Comparison of ENCODE assay signal across 8 mouse cellular contexts in genomic region chr16:4683581-4684456, GRCm38 (mm10). TPM values are rescaled to one million over a fixed set of nuclear protein-coding genes. Genes with fewer than 3 reads are reported as not detected.
A peak's percentile ranks its signal among the peaks of the same experiment; 100 is the strongest.
DNase-seq lines count a peak whose midpoint lies in the region; ATAC-seq and TF ChIP-seq lines count a peak whose summit lies in the region.

No protein-coding gene starts in this region.

- H3K36me3 ChIP-seq in embryonic facial prominence, embryonic 15.5 days: peaks cover 16% of the 10 kb centered on the region
- peaks cover 17% of the 10 kb centered on the region for H3K36me3 ChIP-seq in limb, embryonic 14.5 days (ENCODE audit: control insufficient read depth, insufficient read depth, low read length)
- 0 out of 2 replicates have a peak, but pooled peaks cover 6% of the 10 kb centered on the region for H3K36me3 ChIP-seq in midbrain, postnatal 0 days (ENCODE audit: insufficient read depth, low read length)

- peak overlapping the region; percentile 89 for H3K4me2 ChIP-seq in embryonic facial prominence, embryonic 15.5 days (replicated peaks)
- H3K4me2 ChIP-seq in limb, embryonic 14.5 days (replicated peaks; ENCODE audit: low read depth, low read length, severe bottlenecking): peak overlapping the region; percentile 84
- H3K4me2 ChIP-seq in midbrain, postnatal 0 days (ENCODE audit: low read depth, low read length, poor library complexity, severe bottlenecking): peak overlapping the region; percentile 88

- H3K4me3 ChIP-seq in bone marrow, adult 2 months (replicated peaks; ENCODE audit: control insufficient read depth, low read depth, low read length): peak overlapping the region; percentile 69
- peak overlapping the region; percentile 99 for H3K4me3 ChIP-seq in embryonic facial prominence, embryonic 15.5 days (replicated peaks)
- H3K4me3 ChIP-seq in limb, embryonic 14.5 days (replicated peaks; ENCODE audit: low read length): peak overlapping the region; percentile 96
- H3K4me3 ChIP-seq in midbrain, postnatal 0 days (ENCODE audit: low read depth, low read length): peak overlapping the region; percentile 92

- no peaks in the 10 kb centered on the region for H3K9me3 ChIP-seq in embryonic facial prominence, embryonic 15.5 days (replicated peaks)
- H3K9me3 ChIP-seq in limb, embryonic 14.5 days (ENCODE audit: control insufficient read depth, low read length): no peaks in the 10 kb centered on the region
- no peaks in the 10 kb centered on the region for H3K9me3 ChIP-seq in midbrain, postnatal 0 days (ENCODE audit: low read length)

- under 1% methylated on average over 54 of the region's 54 CpGs for WGBS in bone marrow, adult 2 months
- WGBS in embryonic facial prominence, embryonic 15.5 days: under 1% methylated on average over 54 of the region's 54 CpGs
- WGBS in limb, embryonic 14.5 days: under 1% methylated on average over 54 of the region's 54 CpGs
- WGBS in midbrain, postnatal 0 days: under 1% methylated on average over 54 of the region's 54 CpGs

- TF ChIP-seq CTCF in bone marrow, adult 2 months (IDR thresholded peaks at IDR 0.05; ENCODE audit: control insufficient read depth, insufficient read depth, low read length): no peak
- no peak; the same call in 1 of the 2 replicates for TF ChIP-seq CTCF in midbrain, postnatal 0 days (IDR thresholded peaks at IDR 0.05)

- no peaks in the 10 kb centered on the region for H3K27me3 ChIP-seq in embryonic facial prominence, embryonic 15.5 days
- H3K27me3 ChIP-seq in limb, embryonic 14.5 days (ENCODE audit: control insufficient read depth, insufficient read depth, low read length): no peaks in the 10 kb centered on the region
- H3K27me3 ChIP-seq in midbrain, postnatal 0 days (ENCODE audit: insufficient read depth, low read length): no peaks in the 10 kb centered on the region

- peak overlapping the region; percentile 38 for H3K27ac ChIP-seq in bone marrow, adult 2 months (ENCODE audit: control insufficient read depth, insufficient read depth, low read depth, low read length, poor library complexity)
- H3K27ac ChIP-seq in embryonic facial prominence, embryonic 15.5 days (replicated peaks): peak overlapping the region; percentile 95
- peak overlapping the region; percentile 71 for H3K27ac ChIP-seq in limb, embryonic 14.5 days (replicated peaks; ENCODE audit: low read depth, low read length)
- H3K27ac ChIP-seq in midbrain, postnatal 0 days (ENCODE audit: low read depth, low read length): peak overlapping the region; percentile 71

- peak; percentile 88 for ATAC-seq in embryonic facial prominence, embryonic 15.5 days (ENCODE audit: insufficient number of reproducible peaks, low FRiP score, low TSS enrichment, low read depth)
- peak; percentile 88 for ATAC-seq in limb, embryonic 14.5 days (ENCODE audit: low FRiP score, low read depth)
- ATAC-seq in midbrain, postnatal 0 days (ENCODE audit: low FRiP score): peak; percentile 90

- peak; percentile 92; the same call in 1 of the 2 replicates for TF ChIP-seq POLR2A in bone marrow, adult 2 months (IDR thresholded peaks at IDR 0.05; ENCODE audit: borderline replicate concordance, control insufficient read depth, low read depth, low read length)
- TF ChIP-seq POLR2A in limb, embryonic 14.5 days (IDR thresholded peaks at IDR 0.05; ENCODE audit: borderline replicate concordance, extremely low read depth, insufficient read depth, insufficient read length): peak; percentile 89; the same call in 1 of the 2 replicates

- DNase-seq in 416B (ENCODE audit: low read depth): peak; percentile 97
- DNase-seq in heart, adult 8-10 months (ENCODE audit: low spot score): peak; percentile 94
- peak; percentile 95 for DNase-seq in kidney, adult 9 months
- DNase-seq in limb, embryonic 14.5 days (ENCODE audit: low spot score): peak; percentile 95
- DNase-seq in midbrain, postnatal 0 days (ENCODE audit: low spot score): peak; percentile 96
- DNase-seq in spleen, postnatal 14 days (ENCODE audit: low spot score in 2 of 2): peak; percentile 95 to 97

- H3K9ac ChIP-seq in embryonic facial prominence, embryonic 15.5 days: peak overlapping the region; percentile 96
- peak overlapping the region; percentile 79 for H3K9ac ChIP-seq in limb, embryonic 14.5 days (ENCODE audit: low read depth, low read length, severe bottlenecking)
- peak overlapping the region; percentile 91 for H3K9ac ChIP-seq in midbrain, postnatal 0 days (replicated peaks; ENCODE audit: low read length, poor library complexity, severe bottlenecking)

- H3K4me1 ChIP-seq in bone marrow, adult 2 months (ENCODE audit: control insufficient read depth, insufficient read depth, low read length): no peaks in the 10 kb centered on the region; the same call in 1 of the 2 replicates
- peaks cover 23% of the 10 kb centered on the region for H3K4me1 ChIP-seq in embryonic facial prominence, embryonic 15.5 days
- peaks cover 2% of the 10 kb centered on the region for H3K4me1 ChIP-seq in limb, embryonic 14.5 days (ENCODE audit: control insufficient read depth, insufficient read depth, low read length)
- peaks cover 6% of the 10 kb centered on the region for H3K4me1 ChIP-seq in midbrain, postnatal 0 days (ENCODE audit: insufficient read depth, low read length)

RNA-seq across cellular contexts. Expression of gene Coro7, which starts 4.2 kb away (rescaled TPM):
- 48.7 and 102 TPM in 2 replicates for polyA plus RNA-seq in bone marrow, adult 2 months (2011; ENCODE audit: insufficient read depth, insufficient read length, low replicate concordance, missing spikeins)
- 17.2 and 21.4 TPM in 2 replicates for polyA plus RNA-seq in embryonic facial prominence, embryonic 15.5 days (2015; fragmentation: Nextera tagmentation; extraction: Ambion mirVana)
- total RNA-seq in heart, adult 8-10 months (2022): 10 to 100 TPM; 11.3 to 16.1 (median 15.4) TPM
- 40.8 and 51.1 TPM in 2 replicates for polyA plus RNA-seq in limb, embryonic 14.5 days (2012; rRNA removed)
- polyA plus RNA-seq in limb, embryonic 14.5 days (2014; fragmentation: Nextera tagmentation; extraction: Ambion mirVana): 15.0 and 16.0 TPM in 2 replicates
- total RNA-seq in midbrain, postnatal 0 days (2014; rRNA removed): 31.1 and 39.8 TPM in 2 replicates
- polyA plus RNA-seq in midbrain, postnatal 0 days (2015; fragmentation: Nextera tagmentation; extraction: Ambion mirVana): 28.7 and 31.9 TPM in 2 replicates

RNA-seq across cellular contexts. Expression of gene Nmral1, which starts 35.3 kb away (rescaled TPM):
- polyA plus RNA-seq in bone marrow, adult 2 months (2011; ENCODE audit: insufficient read depth, insufficient read length, low replicate concordance, missing spikeins): 27.3 and 32.5 TPM in 2 replicates
- polyA plus RNA-seq in embryonic facial prominence, embryonic 15.5 days (2015; fragmentation: Nextera tagmentation; extraction: Ambion mirVana): 51.3 and 52.5 TPM in 2 replicates
- 1 to 10 TPM; 1.7 to 2.1 (median 2.0) TPM for total RNA-seq in heart, adult 8-10 months (2022)
- 64.3 and 71.5 TPM in 2 replicates for polyA plus RNA-seq in limb, embryonic 14.5 days (2012; rRNA removed)
- polyA plus RNA-seq in limb, embryonic 14.5 days (2014; fragmentation: Nextera tagmentation; extraction: Ambion mirVana): 70.9 and 82.0 TPM in 2 replicates
- total RNA-seq in midbrain, postnatal 0 days (2014; rRNA removed): 27.5 and 33.5 TPM in 2 replicates
- polyA plus RNA-seq in midbrain, postnatal 0 days (2015; fragmentation: Nextera tagmentation; extraction: Ambion mirVana): 37.1 and 41.2 TPM in 2 replicates

RNA-seq across cellular contexts. Expression of gene Hmox2, which starts 42.3 kb away (rescaled TPM):
- 11.3 and 31.1 TPM in 2 replicates for polyA plus RNA-seq in bone marrow, adult 2 months (2011; ENCODE audit: insufficient read depth, insufficient read length, low replicate concordance, missing spikeins)
- polyA plus RNA-seq in embryonic facial prominence, embryonic 15.5 days (2015; fragmentation: Nextera tagmentation; extraction: Ambion mirVana): 100 and 101 TPM in 2 replicates
- total RNA-seq in heart, adult 8-10 months (2022): 10 to 100 TPM; 70.0 to 78.7 (median 75.8) TPM
- polyA plus RNA-seq in limb, embryonic 14.5 days (2012; rRNA removed): 56.0 and 63.1 TPM in 2 replicates
- 96.6 and 106 TPM in 2 replicates for polyA plus RNA-seq in limb, embryonic 14.5 days (2014; fragmentation: Nextera tagmentation; extraction: Ambion mirVana)
- total RNA-seq in midbrain, postnatal 0 days (2014; rRNA removed): 37.9 and 43.2 TPM in 2 replicates
- polyA plus RNA-seq in midbrain, postnatal 0 days (2015; fragmentation: Nextera tagmentation; extraction: Ambion mirVana): 92.7 and 102 TPM in 2 replicates

RNA-seq across cellular contexts. Expression of gene Dnaja3, which starts 44.0 kb away (rescaled TPM):
- polyA plus RNA-seq in bone marrow, adult 2 months (2011; ENCODE audit: insufficient read depth, insufficient read length, low replicate concordance, missing spikeins): 10.6 and 11.7 TPM in 2 replicates
- polyA plus RNA-seq in embryonic facial prominence, embryonic 15.5 days (2015; fragmentation: Nextera tagmentation; extraction: Ambion mirVana): 61.2 and 62.6 TPM in 2 replicates
- 100 to 1,000 TPM; 146 to 154 (median 153) TPM for total RNA-seq in heart, adult 8-10 months (2022)
- 27.0 and 30.2 TPM in 2 replicates for polyA plus RNA-seq in limb, embryonic 14.5 days (2012; rRNA removed)
- polyA plus RNA-seq in limb, embryonic 14.5 days (2014; fragmentation: Nextera tagmentation; extraction: Ambion mirVana): 52.4 and 54.7 TPM in 2 replicates
- 62.1 and 65.5 TPM in 2 replicates for total RNA-seq in midbrain, postnatal 0 days (2014; rRNA removed)
- 54.1 and 57.0 TPM in 2 replicates for polyA plus RNA-seq in midbrain, postnatal 0 days (2015; fragmentation: Nextera tagmentation; extraction: Ambion mirVana)

RNA-seq across cellular contexts. Expression of gene Vasn, which starts 44.1 kb away (rescaled TPM):
- 0.34 and 1.8 TPM in 2 replicates for polyA plus RNA-seq in bone marrow, adult 2 months (2011; ENCODE audit: insufficient read depth, insufficient read length, low replicate concordance, missing spikeins)
- 33.7 and 36.8 TPM in 2 replicates for polyA plus RNA-seq in embryonic facial prominence, embryonic 15.5 days (2015; fragmentation: Nextera tagmentation; extraction: Ambion mirVana)
- total RNA-seq in heart, adult 8-10 months (2022): 1 to 10 TPM; 6.9 to 9.3 (median 8.1) TPM
- polyA plus RNA-seq in limb, embryonic 14.5 days (2012; rRNA removed): 75.7 and 117 TPM in 2 replicates
- polyA plus RNA-seq in limb, embryonic 14.5 days (2014; fragmentation: Nextera tagmentation; extraction: Ambion mirVana): 35.7 and 36.8 TPM in 2 replicates
- 12.0 and 14.2 TPM in 2 replicates for total RNA-seq in midbrain, postnatal 0 days (2014; rRNA removed)
- polyA plus RNA-seq in midbrain, postnatal 0 days (2015; fragmentation: Nextera tagmentation; extraction: Ambion mirVana): 4.7 TPM in 2 replicates

Comparison
In these comparisons a context has a peak if more than half of its experiments do, and no peak if none do; other contexts are left out.
1. Peak in every context shown above with its lines: DNase-seq, ATAC-seq, H3K4me3 ChIP-seq and H3K27ac ChIP-seq.
2. H3K27ac ChIP-seq: peak in every context shown above with its lines; median percentile 95 in embryonic facial prominence, embryonic 15.5 days; 71 in limb, embryonic 14.5 days; 71 in midbrain, postnatal 0 days; 38 in bone marrow, adult 2 months.